Mouse (Mus musculus): Measurements from ENCODE around the gene Pycr1.

DNA sequence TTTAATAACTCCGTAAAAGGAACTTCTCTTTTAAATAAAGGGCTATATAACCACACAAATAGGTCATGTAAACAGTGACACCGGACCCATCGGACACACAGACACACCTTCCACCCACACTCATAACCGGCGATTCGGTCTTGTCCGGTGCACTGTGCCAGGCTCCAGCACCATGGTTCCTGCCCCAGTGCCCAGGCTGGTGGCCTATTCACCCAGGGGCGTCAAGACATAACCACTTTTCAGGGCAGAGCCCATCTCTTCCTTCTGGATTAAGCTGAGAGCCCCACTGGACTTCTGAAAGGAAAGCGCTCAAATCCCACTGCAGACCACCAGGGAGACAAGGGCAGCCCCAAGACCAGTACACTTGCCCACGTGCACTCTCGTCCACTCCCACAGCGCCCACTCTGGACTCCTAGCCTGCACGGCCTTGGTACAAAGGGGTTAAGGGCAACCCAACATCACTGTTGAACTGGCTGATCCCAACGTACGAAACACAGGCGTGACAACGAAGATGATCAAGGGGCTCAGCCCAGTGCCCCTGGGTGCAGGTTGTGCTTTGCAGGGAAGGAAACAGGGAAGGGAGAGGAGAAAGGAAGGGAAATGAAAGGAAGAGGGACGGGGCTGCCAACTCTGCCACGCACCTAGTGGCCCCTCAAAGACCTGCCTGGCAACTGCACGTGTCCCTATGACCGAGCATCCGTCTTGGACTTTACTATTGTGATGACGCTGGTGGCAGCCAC, 14.8 kb downstream of the Pycr1 start:
- TF ChIP-seq CTCF (IDR thresholded peaks at IDR 0.05; ENCODE audit: low read depth) (peak; percentile 2; the same call in 1 of the 2 replicates), EP300 (IDR thresholded peaks at IDR 0.05; ENCODE audit: low read depth) (no peak)
